Mouse (Mus musculus) urinary bladder, adult 2 months (tissue): ENCODE measurements around the gene Foxp1. TPM values are rescaled to one million over a fixed set of nuclear protein-coding genes. Genes with fewer than 3 reads are reported as not detected.

Experiments
- DNase-seq: peaks from one replicate; pipeline ENCODE4 v3.0.0; 2022; ENCODE audit warnings: low spot score
- polyA plus RNA-seq: library from polyadenylated mRNA; depleted of rRNA; stranded (reverse); fragments of >200 nt; gene quantifications from 2 replicates; pipeline ENCODE4 v1.2.3, GENCODE M21; 2012

Foxp1 gene
- polyA plus RNA-seq, 1 experiment: 46.5 TPM

DNA sequence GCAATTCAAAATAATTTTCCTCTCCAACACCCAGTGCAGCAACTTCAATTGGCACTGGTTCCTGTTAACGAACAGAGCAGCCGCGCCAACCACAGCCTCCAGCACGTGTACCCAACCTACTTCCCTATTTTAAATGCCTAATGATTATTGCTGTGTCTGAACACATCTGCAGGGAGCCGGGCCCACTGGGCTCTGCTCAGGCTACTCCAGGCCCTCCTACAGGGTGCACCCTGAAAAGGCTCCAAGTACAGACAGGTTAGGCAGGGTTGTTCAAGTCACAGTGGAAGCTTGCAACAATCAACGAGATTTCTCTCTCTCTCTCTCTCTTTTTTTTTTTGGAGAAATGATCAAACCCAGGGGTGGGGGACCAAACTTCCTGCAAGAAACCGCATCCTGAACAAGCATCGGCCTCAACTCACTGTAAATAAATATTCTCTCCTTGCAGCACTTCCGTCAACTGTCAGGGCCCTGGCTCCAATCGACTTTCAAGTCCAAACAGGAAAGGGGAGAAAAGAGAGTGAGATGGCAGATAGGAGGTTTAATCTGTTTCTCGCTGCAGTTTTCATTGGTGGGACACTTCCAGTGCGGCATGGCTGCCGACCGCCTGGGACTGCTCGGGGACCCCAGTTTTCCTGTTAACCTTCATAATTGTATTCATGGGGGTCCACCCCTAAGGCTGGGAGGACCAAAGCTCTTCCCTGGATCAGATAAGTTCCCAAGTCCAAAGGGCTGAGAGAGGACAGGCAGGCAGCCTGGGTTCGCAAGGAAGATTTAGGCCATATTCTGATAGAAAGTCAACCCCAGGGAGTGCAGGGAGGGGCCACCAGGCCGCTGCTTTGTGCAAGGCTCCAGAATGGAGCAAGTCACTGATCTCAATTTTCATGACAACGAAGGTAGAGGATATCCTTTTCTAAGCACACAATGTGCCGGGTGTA, 133.5 kb downstream of the Foxp1 start:
- DNase-seq: no peak

GRCm38 (mm10) chr6:99388023-99388422, 134.5 kb downstream of the Foxp1 start:
- DNase-seq: no peak

- no peak for DNase-seq
Observed at GRCm38 (mm10) chr6:99385059-99385604, 137.4 kb downstream of the Foxp1 start.

DNA sequence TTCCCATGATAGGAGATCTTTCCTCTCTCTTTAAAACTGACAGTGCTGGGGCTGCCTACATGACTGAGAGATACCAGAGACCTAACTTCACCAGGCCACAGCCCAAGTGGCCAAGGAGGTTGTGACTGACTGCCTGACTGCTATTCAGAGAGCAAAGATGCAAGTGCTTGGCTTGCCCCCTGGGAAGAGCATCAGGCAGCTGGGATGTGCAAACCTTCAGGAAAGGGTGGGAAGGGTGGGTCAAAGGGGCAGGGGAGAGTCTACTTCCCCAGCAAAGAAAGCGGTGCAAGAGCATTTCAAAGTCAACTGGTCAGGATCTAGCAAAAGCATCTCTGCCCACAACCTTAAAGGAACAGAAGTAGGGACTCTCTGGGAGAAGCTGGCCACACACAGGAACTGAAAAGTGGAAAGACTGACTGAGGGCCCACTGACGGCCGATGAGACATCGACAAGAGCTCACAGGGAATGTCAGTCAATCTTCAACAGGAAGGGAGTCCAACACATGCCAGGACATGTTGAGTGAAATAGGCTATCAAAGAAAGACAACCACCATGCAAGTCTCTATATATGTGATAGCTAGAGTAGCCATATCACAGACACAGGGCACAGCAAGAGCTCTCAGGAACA, 138.6 kb downstream of the Foxp1 start:
- no peak for DNase-seq

DNA sequence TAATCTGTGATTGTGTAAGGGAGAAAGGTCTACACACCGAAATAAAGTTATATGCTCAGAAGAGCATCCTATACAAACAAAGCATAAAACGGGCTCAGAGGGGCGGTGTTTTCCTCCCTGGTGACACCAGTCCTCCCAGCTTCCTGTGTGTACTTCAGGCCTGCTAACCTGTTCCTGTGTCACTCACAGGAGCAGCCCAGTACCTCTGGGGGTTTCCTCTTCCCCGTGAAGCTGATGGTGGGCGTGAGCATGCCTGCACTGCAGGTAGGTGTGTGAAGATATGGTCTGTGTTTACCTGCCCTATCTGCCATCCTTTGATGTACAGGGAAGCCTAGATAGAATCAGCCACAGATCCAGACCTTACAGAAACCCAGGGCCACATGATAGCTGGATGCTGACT, 142.4 kb downstream of the Foxp1 start:
- no peak for DNase-seq

DNA sequence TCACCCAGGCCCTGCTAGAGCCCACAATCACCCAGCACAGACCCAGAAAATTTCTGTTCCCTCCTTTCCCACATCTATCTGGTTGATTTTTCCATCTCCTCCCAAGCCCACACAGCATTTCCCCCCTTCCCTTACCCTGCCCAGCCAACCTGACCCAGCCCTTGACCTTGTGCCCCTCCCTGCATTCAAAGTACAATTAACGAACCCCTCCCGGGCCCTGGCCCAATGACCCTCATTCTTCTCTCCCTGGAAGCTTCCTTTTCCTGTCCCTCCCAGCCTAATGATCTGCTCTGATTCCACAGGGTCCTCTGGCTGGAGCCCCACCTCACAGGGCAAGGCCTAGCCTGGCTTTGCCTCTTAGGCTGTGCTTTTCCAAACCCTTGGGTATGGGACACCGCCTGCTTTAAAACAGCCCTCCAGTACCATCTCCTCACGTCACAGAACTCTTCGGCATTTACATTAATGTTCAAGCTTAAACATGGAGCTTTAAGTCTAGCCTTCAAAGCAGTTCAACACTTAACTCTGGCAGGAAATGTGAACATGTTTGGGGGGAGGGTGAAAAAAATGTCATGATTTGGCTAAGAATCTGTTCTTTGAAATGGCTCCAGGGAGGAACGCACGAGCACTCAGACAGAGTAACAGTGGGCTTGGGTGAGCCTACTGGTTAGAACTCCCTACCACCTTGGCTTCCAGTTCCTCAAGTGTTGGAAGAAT, 143.4 kb downstream of the Foxp1 start:
- no peak for DNase-seq

DNA sequence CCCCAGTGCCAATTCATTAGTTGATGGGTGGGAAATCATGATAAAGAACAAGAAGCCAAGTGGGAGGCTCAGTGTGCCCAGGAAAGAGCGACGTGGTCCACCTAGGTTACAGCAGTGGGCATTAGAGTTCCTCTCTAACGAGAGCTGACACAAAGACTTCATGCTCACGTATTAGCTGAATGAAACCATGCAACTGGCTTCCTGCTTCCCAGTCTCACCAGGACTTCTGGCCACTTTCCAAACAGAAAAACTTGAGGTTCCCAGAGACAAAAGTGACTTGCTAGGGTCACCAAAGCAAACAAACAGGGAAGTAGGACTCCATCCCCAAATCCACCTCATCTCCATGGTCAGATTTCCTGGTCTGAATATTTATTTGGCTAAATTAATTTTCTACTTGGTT, 144.8 kb downstream of the Foxp1 start:
- DNase-seq: no peak

- no peak for DNase-seq
Observed at GRCm38 (mm10) chr6:99377131-99377530, 145.4 kb downstream of the Foxp1 start.

- DNase-seq: no peak
Observed at GRCm38 (mm10) chr6:99376721-99377120, 145.8 kb downstream of the Foxp1 start.

- DNase-seq: no peak
Observed at GRCm38 (mm10) chr6:99375865-99376264, 146.7 kb downstream of the Foxp1 start.

- DNase-seq: no peak
Observed at GRCm38 (mm10) chr6:99375376-99375775, 147.1 kb downstream of the Foxp1 start.

DNA sequence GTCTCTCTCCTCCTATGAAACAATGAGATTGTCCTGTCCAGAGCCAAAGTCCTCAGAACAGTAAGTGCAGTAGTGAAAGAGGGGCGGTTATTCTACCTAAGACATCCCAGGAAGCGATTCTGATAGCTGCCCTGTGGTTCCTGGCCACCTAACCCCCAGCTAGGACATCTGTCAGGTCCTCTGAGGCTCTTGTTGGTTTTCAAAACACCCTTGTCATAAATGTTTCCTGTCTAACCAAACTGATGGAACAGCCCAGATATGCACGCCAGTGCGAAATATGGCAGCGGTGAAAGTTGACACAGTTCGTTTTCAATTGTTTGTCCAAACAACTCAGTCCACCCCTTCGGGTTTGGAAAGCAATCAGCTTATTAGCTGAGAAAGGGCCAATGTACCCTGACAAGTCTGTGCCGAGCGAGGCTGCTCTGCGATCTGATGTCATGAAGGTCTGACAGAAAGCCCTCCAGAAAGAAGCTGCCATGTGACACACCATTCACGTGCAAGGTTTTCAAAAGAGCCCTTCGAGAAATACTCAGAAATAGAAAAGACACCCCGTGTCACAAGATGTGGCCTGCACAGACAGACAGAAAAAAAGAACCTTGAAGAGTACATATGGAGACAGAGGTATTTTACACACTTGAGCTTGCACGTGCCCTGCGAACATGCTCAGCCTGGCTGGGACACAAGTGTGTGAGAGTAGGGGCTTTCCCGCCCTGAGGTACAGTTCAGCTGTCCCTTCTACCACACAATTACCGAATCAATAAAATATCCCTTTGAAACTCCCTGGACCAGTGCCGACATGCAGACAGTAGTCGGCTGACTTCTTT, 147.9 kb downstream of the Foxp1 start:
- DNase-seq: no peak

DNA sequence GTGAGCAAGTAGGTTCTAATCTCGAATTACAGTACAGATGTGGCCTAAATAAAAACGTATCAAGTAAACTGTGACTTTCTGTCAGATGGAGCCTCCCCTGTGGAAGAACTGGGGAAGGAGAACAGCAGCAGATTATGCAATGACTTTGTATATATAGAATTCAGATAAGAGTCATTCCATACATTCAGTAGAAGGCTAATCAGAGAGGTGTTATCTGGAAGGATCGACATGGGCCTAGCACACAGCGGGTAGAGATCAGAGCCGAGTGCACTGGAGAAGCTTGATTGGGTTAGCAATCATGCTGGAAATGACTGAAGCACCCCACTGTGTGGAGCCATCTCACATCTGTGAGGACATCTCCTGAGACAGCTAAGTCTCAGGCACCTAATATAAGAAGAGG, 150.1 kb downstream of the Foxp1 start:
- DNase-seq: no peak

DNA sequence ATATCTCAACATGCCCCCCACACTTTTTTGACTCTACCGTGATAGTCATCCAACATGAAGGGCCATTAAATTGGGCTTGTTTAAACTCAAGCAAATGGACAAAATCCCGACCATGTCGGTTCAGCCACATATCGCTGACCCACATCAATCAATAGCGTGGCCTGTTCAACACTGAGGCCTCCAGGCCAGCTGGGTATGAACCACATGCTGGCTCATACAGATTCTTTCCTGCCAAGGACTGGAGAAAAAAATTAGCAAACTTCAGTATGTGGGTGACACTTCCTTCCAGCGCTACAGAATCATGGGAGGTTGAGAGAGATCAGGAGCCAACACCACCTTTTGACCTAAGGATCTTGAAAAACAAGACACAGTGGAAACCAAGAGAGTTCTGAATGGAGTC, 150.5 kb downstream of the Foxp1 start:
- no peak for DNase-seq

- no peak for DNase-seq
Observed at GRCm38 (mm10) chr6:99369931-99370330, 152.6 kb downstream of the Foxp1 start.

- DNase-seq: no peak
Observed at GRCm38 (mm10) chr6:99369156-99369555, 153.4 kb downstream of the Foxp1 start.

DNA sequence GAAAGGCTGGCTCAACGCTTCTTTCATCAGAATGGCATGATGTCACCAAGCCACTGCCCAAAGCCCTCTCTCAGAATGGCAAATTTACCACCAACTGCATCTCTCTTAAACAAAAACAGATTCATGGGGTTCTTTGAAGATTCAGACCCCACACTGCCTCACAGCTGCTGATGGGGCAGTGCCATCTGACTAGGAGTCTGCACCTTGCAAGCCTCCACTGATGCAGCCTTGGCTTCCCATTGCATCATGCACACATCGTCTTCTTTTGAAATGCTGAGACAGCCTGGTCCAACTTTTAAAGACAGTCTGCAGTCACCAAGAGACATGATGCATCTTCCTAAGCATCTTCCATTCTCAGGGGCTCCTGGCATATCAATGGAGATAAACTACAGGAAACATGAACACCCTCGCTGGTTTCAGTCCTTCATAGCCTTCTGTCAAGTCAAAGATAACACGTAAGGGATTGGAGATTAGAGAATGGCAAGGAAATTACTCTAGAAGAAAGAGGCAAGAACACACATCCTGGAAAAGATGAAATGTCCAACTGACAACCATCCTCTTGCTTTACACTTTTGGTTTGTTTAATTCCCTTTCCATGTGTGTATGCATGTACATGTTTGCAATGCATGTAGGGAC, 154.3 kb downstream of the Foxp1 start:
- DNase-seq: no peak

- DNase-seq: no peak
Observed at GRCm38 (mm10) chr6:99364545-99364944, 158.0 kb downstream of the Foxp1 start.

DNA sequence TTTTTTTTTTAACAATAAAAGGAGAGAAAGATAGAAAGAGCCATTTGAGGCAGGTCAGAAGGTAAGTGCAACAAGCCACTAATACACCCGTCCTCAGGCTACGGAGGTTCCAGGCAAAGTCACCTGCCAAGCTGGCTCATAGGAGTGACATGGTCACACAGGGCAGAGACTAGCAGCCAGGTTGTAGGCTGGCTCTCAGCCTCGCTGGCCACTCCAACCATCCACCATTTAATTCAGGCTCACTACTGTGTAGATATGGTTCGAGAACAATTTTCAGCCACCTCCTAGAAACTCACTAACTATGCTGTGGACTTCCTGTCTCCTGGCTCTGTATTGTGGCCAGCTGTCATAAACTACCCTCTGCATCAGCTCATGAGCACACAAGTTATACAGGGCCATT, 161.9 kb downstream of the Foxp1 start:
- no peak for DNase-seq

GRCm38 (mm10) chr6:99359765-99360499, 162.6 kb downstream of the Foxp1 start:
- no peak for DNase-seq
